Mouse (Mus musculus) liver, adult 2 months (tissue): Measurements from ENCODE around the gene Proca1.

Experiments used
- CTCF ChIP-seq: fragments of 200-500 bp; IDR thresholded peaks from 2 replicates; pipeline ENCODE4 v1.5.1; 2011; ENCODE audit warnings: low read depth, low read length, control low read depth
- POLR2A ChIP-seq: fragments of 200-500 bp; IDR thresholded peaks from 2 replicates; pipeline ENCODE4 v1.6.1; 2011; ENCODE audit warnings: low read length, control low read depth; ENCODE audit not compliant: insufficient read depth; ENCODE audit errors: extremely low read depth

DNA sequence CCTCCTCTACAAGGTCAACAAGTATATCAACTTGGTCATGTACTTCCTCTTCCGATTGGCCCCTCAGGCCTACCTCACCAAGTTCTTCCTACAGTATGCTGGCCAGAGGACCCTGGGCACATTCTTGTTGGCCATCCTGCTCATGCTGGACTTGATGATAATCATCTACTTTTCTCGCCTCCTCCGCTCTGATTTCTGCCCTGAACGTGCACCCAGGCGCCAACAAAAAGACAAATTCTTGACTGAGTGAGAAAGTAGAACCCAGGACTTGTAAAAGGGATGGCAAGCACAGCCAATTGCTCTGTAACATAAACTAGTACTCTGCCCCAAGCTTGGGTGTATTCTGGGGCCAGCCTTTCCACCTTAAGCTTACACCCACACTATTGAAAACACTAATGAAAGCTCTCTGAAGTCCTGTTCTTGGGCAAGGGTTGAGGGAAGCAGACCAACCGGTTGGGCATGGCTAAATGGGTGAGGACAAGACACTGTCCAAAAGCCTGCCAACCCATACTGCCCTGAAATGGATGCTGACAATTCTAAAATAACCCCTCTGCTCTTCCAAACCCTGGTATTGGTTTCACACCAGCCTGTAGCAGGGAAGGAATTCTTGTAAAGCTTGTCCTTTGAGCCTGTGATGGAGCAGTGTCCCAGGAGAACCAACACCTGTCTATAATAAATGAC lies 13.0 kb upstream of the Proca1 start:
- TF ChIP-seq POLR2A (no peak), CTCF (no peak)
